Mouse (Mus musculus): ENCODE measurements around the gene Hist1h2ah. TPM values are rescaled to one million over a fixed set of nuclear protein-coding genes. Genes with fewer than 3 reads are reported as not detected.

Gene Hist1h2ah
- not detected for polyA plus RNA-seq (2015; fragmentation: Illumina TruSeq; extraction: RNeasy Lipid Tissue Mini Kit (QIAGEN cat#74804); ENCODE audit: low read depth, low replicate concordance)

GRCm38 (mm10) chr13:22035267-22036148 is at the start of gene Hist1h2ah, which contains the start of gene Hist1h2bk:
Gene Hist1h2ah (minus strand): TSS chr13:22035568.
Gene Hist1h2bk (plus strand): TSS chr13:22035870.

GRCm38 (mm10) chr13:22084140-22084539 is 48.8 kb upstream of the Hist1h2ah start, which contains the start of gene Vmn1r188:
Gene Vmn1r188 (plus strand): TSS chr13:22084440.

GRCm38 (mm10) chr13:22042568-22043502 is 7.5 kb upstream of the Hist1h2ah start, which contains the start of the genes Hist1h2ag and Hist1h2bj:
Gene Hist1h2ag (minus strand): TSS chr13:22042944.
Gene Hist1h2bj (plus strand): TSS chr13:22043214.

GRCm38 (mm10) chr13:22041142-22041536 is 5.8 kb upstream of the Hist1h2ah start, which contains the start of gene Hist1h4i:
Gene Hist1h4i (minus strand): TSS chr13:22041362.

GRCm38 (mm10) chr13:22009642-22010041 is 25.7 kb downstream of the Hist1h2ah start, which contains the start of gene Prss16:
Gene Prss16 (minus strand): TSS chr13:22009742.

Other genes starting within 250 kb of the Hist1h2ah start
- gene Hist1h2an, start 248.3 kb downstream of the Hist1h2ah start, polyA plus RNA-seq (2015; fragmentation: Illumina TruSeq; extraction: RNeasy Lipid Tissue Mini Kit (QIAGEN cat#74804); ENCODE audit: low read depth, low replicate concordance): not detected
- gene Hist1h2bp, start 248.1 kb downstream of the Hist1h2ah start, polyA plus RNA-seq (2015; fragmentation: Illumina TruSeq; extraction: RNeasy Lipid Tissue Mini Kit (QIAGEN cat#74804); ENCODE audit: low read depth, low replicate concordance): not detected
- gene Hist1h2bq, start 225.4 kb downstream of the Hist1h2ah start, polyA plus RNA-seq (2015; fragmentation: Illumina TruSeq; extraction: RNeasy Lipid Tissue Mini Kit (QIAGEN cat#74804); ENCODE audit: low read depth, low replicate concordance): not detected
- not detected for gene Hist1h2ao, start 225.1 kb downstream of the Hist1h2ah start, polyA plus RNA-seq (2015; fragmentation: Illumina TruSeq; extraction: RNeasy Lipid Tissue Mini Kit (QIAGEN cat#74804); ENCODE audit: low read depth, low replicate concordance)
- gene Hist1h4m, start 223.8 kb downstream of the Hist1h2ah start, polyA plus RNA-seq (2015; fragmentation: Illumina TruSeq; extraction: RNeasy Lipid Tissue Mini Kit (QIAGEN cat#74804); ENCODE audit: low read depth, low replicate concordance): 3.7 TPM
- gene Hist1h4n, start 203.4 kb downstream of the Hist1h2ah start, polyA plus RNA-seq (2015; fragmentation: Illumina TruSeq; extraction: RNeasy Lipid Tissue Mini Kit (QIAGEN cat#74804); ENCODE audit: low read depth, low replicate concordance): not detected
- not detected for gene Hist1h2ap, start 202.1 kb downstream of the Hist1h2ah start, polyA plus RNA-seq (2015; fragmentation: Illumina TruSeq; extraction: RNeasy Lipid Tissue Mini Kit (QIAGEN cat#74804); ENCODE audit: low read depth, low replicate concordance)
- 0.58 TPM for gene Hist1h2br, start 201.8 kb downstream of the Hist1h2ah start, polyA plus RNA-seq (2015; fragmentation: Illumina TruSeq; extraction: RNeasy Lipid Tissue Mini Kit (QIAGEN cat#74804); ENCODE audit: low read depth, low replicate concordance)
- gene Zfp184, start 90.5 kb downstream of the Hist1h2ah start, polyA plus RNA-seq (2015; fragmentation: Illumina TruSeq; extraction: RNeasy Lipid Tissue Mini Kit (QIAGEN cat#74804); ENCODE audit: low read depth, low replicate concordance): 5.2 TPM
- not detected for gene Pom121l2, start 54.4 kb downstream of the Hist1h2ah start, polyA plus RNA-seq (2015; fragmentation: Illumina TruSeq; extraction: RNeasy Lipid Tissue Mini Kit (QIAGEN cat#74804); ENCODE audit: low read depth, low replicate concordance)
- gene Prss16, start 25.8 kb downstream of the Hist1h2ah start, polyA plus RNA-seq (2015; fragmentation: Illumina TruSeq; extraction: RNeasy Lipid Tissue Mini Kit (QIAGEN cat#74804); ENCODE audit: low read depth, low replicate concordance): 1.8 TPM
- not detected for gene Hist1h2bk, start 302 bp upstream of the Hist1h2ah start, polyA plus RNA-seq (2015; fragmentation: Illumina TruSeq; extraction: RNeasy Lipid Tissue Mini Kit (QIAGEN cat#74804); ENCODE audit: low read depth, low replicate concordance)
- 6.2 TPM for gene Hist1h4i, start 5.8 kb upstream of the Hist1h2ah start, polyA plus RNA-seq (2015; fragmentation: Illumina TruSeq; extraction: RNeasy Lipid Tissue Mini Kit (QIAGEN cat#74804); ENCODE audit: low read depth, low replicate concordance)
- not detected for gene Hist1h2ag, start 7.4 kb upstream of the Hist1h2ah start, polyA plus RNA-seq (2015; fragmentation: Illumina TruSeq; extraction: RNeasy Lipid Tissue Mini Kit (QIAGEN cat#74804); ENCODE audit: low read depth, low replicate concordance)
- not detected for gene Hist1h2bj, start 7.6 kb upstream of the Hist1h2ah start, polyA plus RNA-seq (2015; fragmentation: Illumina TruSeq; extraction: RNeasy Lipid Tissue Mini Kit (QIAGEN cat#74804); ENCODE audit: low read depth, low replicate concordance)
- gene Vmn1r188, start 48.9 kb upstream of the Hist1h2ah start, polyA plus RNA-seq (2015; fragmentation: Illumina TruSeq; extraction: RNeasy Lipid Tissue Mini Kit (QIAGEN cat#74804); ENCODE audit: low read depth, low replicate concordance): not detected
- not detected for gene Vmn1r189, start 70.3 kb upstream of the Hist1h2ah start, polyA plus RNA-seq (2015; fragmentation: Illumina TruSeq; extraction: RNeasy Lipid Tissue Mini Kit (QIAGEN cat#74804); ENCODE audit: low read depth, low replicate concordance)
- not detected for gene Vmn1r191, start 148.4 kb upstream of the Hist1h2ah start, polyA plus RNA-seq (2015; fragmentation: Illumina TruSeq; extraction: RNeasy Lipid Tissue Mini Kit (QIAGEN cat#74804); ENCODE audit: low read depth, low replicate concordance)
- gene Vmn1r192, start 155.6 kb upstream of the Hist1h2ah start, polyA plus RNA-seq (2015; fragmentation: Illumina TruSeq; extraction: RNeasy Lipid Tissue Mini Kit (QIAGEN cat#74804); ENCODE audit: low read depth, low replicate concordance): not detected
- not detected for gene Vmn1r193, start 187.6 kb upstream of the Hist1h2ah start, polyA plus RNA-seq (2015; fragmentation: Illumina TruSeq; extraction: RNeasy Lipid Tissue Mini Kit (QIAGEN cat#74804); ENCODE audit: low read depth, low replicate concordance)
- gene Vmn1r194, start 208.6 kb upstream of the Hist1h2ah start, polyA plus RNA-seq (2015; fragmentation: Illumina TruSeq; extraction: RNeasy Lipid Tissue Mini Kit (QIAGEN cat#74804); ENCODE audit: low read depth, low replicate concordance): not detected
- not detected for gene Vmn1r195, start 235.0 kb upstream of the Hist1h2ah start, polyA plus RNA-seq (2015; fragmentation: Illumina TruSeq; extraction: RNeasy Lipid Tissue Mini Kit (QIAGEN cat#74804); ENCODE audit: low read depth, low replicate concordance)

All from brain, adult 10 weeks (tissue).